Mouse (Mus musculus) forebrain, embryonic 15.5 days (tissue): ENCODE data around the gene Snap29. TPM values are rescaled to one million over a fixed set of nuclear protein-coding genes. Genes with fewer than 3 reads are reported as not detected.

ENCODE experiments used
- ATAC-seq: fragments of 200-750 bp; cut with Nextera tagmentation; replicated peaks from 2 replicates; pipeline ENCODE4 v1.8.0; 2017; ENCODE audit warnings: mild to moderate bottlenecking, moderate TSS enrichment, moderate library complexity
- H3K27ac ChIP-seq: fragments of 300-500 bp; sonication (generic); replicated peaks from 2 replicates; pipeline ENCODE4 v1.5.1; 2015; ENCODE audit warnings: mild to moderate bottlenecking, inconsistent platforms
- H3K27me3 ChIP-seq: fragments of 300-500 bp; sonication (generic); 2 replicates; pipeline ENCODE4 v1.6.1; 2015; ENCODE audit warnings: inconsistent platforms
- H3K36me3 ChIP-seq: fragments of 300-500 bp; sonication (generic); 2 replicates; pipeline ENCODE4 v1.6.1; 2015; ENCODE audit warnings: mild to moderate bottlenecking, inconsistent platforms
- H3K4me1 ChIP-seq: fragments of 300-500 bp; sonication (generic); 2 replicates; pipeline ENCODE4 v1.6.1; 2015; ENCODE audit warnings: inconsistent platforms
- H3K4me2 ChIP-seq: fragments of 300-500 bp; sonication (generic); replicated peaks from 2 replicates; pipeline ENCODE4 v1.6.1; 2015; ENCODE audit warnings: mild to moderate bottlenecking, inconsistent platforms
- H3K4me3 ChIP-seq: fragments of 300-500 bp; sonication (generic); 2 replicates; pipeline ENCODE4 v1.5.1; 2015; ENCODE audit warnings: mild to moderate bottlenecking, inconsistent platforms
- H3K9ac ChIP-seq: fragments of 300-500 bp; sonication (generic); replicated peaks from 2 replicates; pipeline ENCODE4 v1.6.1; 2015; ENCODE audit warnings: mild to moderate bottlenecking, inconsistent platforms
- H3K9me3 ChIP-seq: fragments of 300-500 bp; sonication (generic); 2 replicates; pipeline ENCODE4 v1.6.1; 2016; ENCODE audit warnings: inconsistent platforms
- WGBS: fragments of 180-500 bp; shearing (Covaris S2); methylation state at CpG from one replicate; pipeline ENCODE4 v1.1.7; 2015; ENCODE audit warnings: mixed read lengths; 5-methylcytosine and 5-hydroxymethylcytosine counted together
- polyA plus RNA-seq: library from polyadenylated mRNA; unstranded; fragments of >200 nt; fragmentation: Nextera tagmentation; extraction: Ambion mirVana; gene quantifications from 2 replicates; pipeline ENCODE4 v1.2.1, GENCODE M21; 2015

The Snap29 gene
- polyA plus RNA-seq, 1 experiment from 2014 or later = 27.0 TPM

GRCm38 (mm10) chr16:17423021-17423420 is 17.2 kb downstream of the Snap29 start:
- Histone ChIP-seq H3K9ac (no peak overlapping the region), H3K9me3 (no peaks in the 10 kb centered on the region), H3K4me3 (no peak overlapping the region), H3K4me2 (no peak overlapping the region), H3K36me3 (peaks cover 68% of the 10 kb centered on the region), H3K27ac (no peak overlapping the region), H3K4me1 (no peaks in the 10 kb centered on the region), H3K27me3 (no peaks in the 10 kb centered on the region)
- ATAC-seq = no peak
- WGBS = 68% methylated on average over 3 of the region's 3 CpGs

- Histone ChIP-seq H3K4me1 (no peaks in the 10 kb centered on the region), H3K4me2 (no peak overlapping the region), H3K27me3 (no peaks in the 10 kb centered on the region), H3K9me3 (no peaks in the 10 kb centered on the region), H3K36me3 (peaks cover 14% of the 10 kb centered on the region), H3K9ac (no peak overlapping the region), H3K4me3 (no peak overlapping the region), H3K27ac (no peak overlapping the region)
- no peak for ATAC-seq
- WGBS = 82% methylated on average over 2 of the region's 2 CpGs
These were observed 26.8 kb downstream of the Snap29 start for GRCm38 (mm10) chr16:17432576-17432975.

GRCm38 (mm10) chr16:17451541-17452372 is 46.0 kb downstream of the Snap29 start, which contains the start of gene Crkl:
Gene Crkl, plus strand, starts transcription at chr16:17451987.
- H3K4me2 ChIP-seq = peak within 1 kb of the TSS; percentile 92
- peak within 1 kb of the TSS; percentile 95 for H3K4me3 ChIP-seq
- ATAC-seq = peak; percentile 98
- H3K9ac ChIP-seq = peak within 1 kb of the TSS; percentile 96
- H3K4me1 ChIP-seq = peaks cover 31% of the 10 kb centered on the region
- H3K27ac ChIP-seq = peak within 1 kb of the TSS; percentile 98
- H3K27me3 ChIP-seq = no peaks in the 10 kb centered on the region
- WGBS = under 1% methylated on average over 62 of the region's 63 CpGs
- no peaks in the 10 kb centered on the region for H3K9me3 ChIP-seq
- peaks cover 5% of the 10 kb centered on the region; the same call in 1 of the 2 replicates for H3K36me3 ChIP-seq

- H3K36me3 ChIP-seq = peaks cover 5% of the 10 kb centered on the region; the same call in 1 of the 2 replicates
- H3K9me3 ChIP-seq = no peaks in the 10 kb centered on the region
- under 1% methylated on average over 24 of the region's 24 CpGs for WGBS
- H3K27me3 ChIP-seq = no peaks in the 10 kb centered on the region
- H3K4me3 ChIP-seq = peak overlapping the region; percentile 95
- peak overlapping the region; percentile 96 for H3K9ac ChIP-seq
- peak overlapping the region; percentile 92 for H3K4me2 ChIP-seq
- peaks cover 36% of the 10 kb centered on the region for H3K4me1 ChIP-seq
- peak overlapping the region; percentile 98 for H3K27ac ChIP-seq
- ATAC-seq = no peak; the same call in 1 of the 2 replicates
These were observed 46.6 kb downstream of the Snap29 start for GRCm38 (mm10) chr16:17452373-17452715.

- no peaks in the 10 kb centered on the region for H3K9me3 ChIP-seq
- no peak for ATAC-seq
- H3K36me3 ChIP-seq = peaks cover 17% of the 10 kb centered on the region
- no peaks in the 10 kb centered on the region for H3K27me3 ChIP-seq
- 97% methylated on average over 1 of the region's 1 CpGs for WGBS
- H3K27ac ChIP-seq = no peak overlapping the region; the same call in 1 of the 2 replicates
- no peak overlapping the region for H3K4me3 ChIP-seq
- H3K9ac ChIP-seq = no peak overlapping the region
- peaks cover 39% of the 10 kb centered on the region for H3K4me1 ChIP-seq
- no peak overlapping the region for H3K4me2 ChIP-seq
These were observed 51.1 kb downstream of the Snap29 start for GRCm38 (mm10) chr16:17456901-17457300.

- no peaks in the 10 kb centered on the region for H3K27me3 ChIP-seq
- H3K4me1 ChIP-seq = peaks cover 23% of the 10 kb centered on the region
- H3K4me3 ChIP-seq = no peak overlapping the region
- no peak overlapping the region for H3K4me2 ChIP-seq
- WGBS = 82% methylated on average over 4 of the region's 4 CpGs
- peaks cover 17% of the 10 kb centered on the region for H3K36me3 ChIP-seq
- H3K9me3 ChIP-seq = no peaks in the 10 kb centered on the region
- no peak for ATAC-seq
- H3K27ac ChIP-seq = no peak overlapping the region
- no peak overlapping the region for H3K9ac ChIP-seq
These were observed 54.5 kb downstream of the Snap29 start for GRCm38 (mm10) chr16:17460254-17460653.

- no peak for ATAC-seq
- WGBS = 87% methylated on average over 1 of the region's 1 CpGs
- peaks cover 12% of the 10 kb centered on the region for H3K36me3 ChIP-seq
These were observed 55.8 kb downstream of the Snap29 start for GRCm38 (mm10) chr16:17461596-17461995.

GRCm38 (mm10) chr16:17463184-17463583 is 57.4 kb downstream of the Snap29 start:
- ATAC-seq = no peak
- peaks cover 8% of the 10 kb centered on the region; the same call in 1 of the 2 replicates for H3K36me3 ChIP-seq
- no peak overlapping the region for H3K27ac ChIP-seq
- no peak overlapping the region for H3K4me3 ChIP-seq
- H3K4me2 ChIP-seq = no peak overlapping the region
- WGBS = 98% methylated on average over 2 of the region's 2 CpGs
- H3K27me3 ChIP-seq = no peaks in the 10 kb centered on the region
- no peak overlapping the region for H3K9ac ChIP-seq
- H3K4me1 ChIP-seq = peaks cover 5% of the 10 kb centered on the region; the same call in 1 of the 2 replicates
- H3K9me3 ChIP-seq = no peaks in the 10 kb centered on the region

More at GRCm38 (mm10) chr16:17461596-17461995, 55.8 kb downstream of the Snap29 start:
- no peak overlapping the region for H3K4me3 ChIP-seq
- H3K27me3 ChIP-seq = no peaks in the 10 kb centered on the region
- H3K4me2 ChIP-seq = no peak overlapping the region
- H3K9me3 ChIP-seq = no peaks in the 10 kb centered on the region
- no peak overlapping the region for H3K9ac ChIP-seq
- no peak overlapping the region for H3K27ac ChIP-seq
- peaks cover 12% of the 10 kb centered on the region for H3K4me1 ChIP-seq

GRCm38 (mm10) chr16:17466875-17467663 is 61.3 kb downstream of the Snap29 start:
- no peak for ATAC-seq
- Histone ChIP-seq H3K4me2 (no peak overlapping the region), H3K9ac (no peak overlapping the region), H3K36me3 (peaks cover 18% of the 10 kb centered on the region), H3K4me1 (no peaks in the 10 kb centered on the region), H3K4me3 (no peak overlapping the region), H3K27me3 (no peaks in the 10 kb centered on the region), H3K27ac (no peak overlapping the region), H3K9me3 (no peaks in the 10 kb centered on the region)
- 94% methylated on average over 4 of the region's 4 CpGs for WGBS

GRCm38 (mm10) chr16:17472498-17472897 is 66.7 kb downstream of the Snap29 start:
- H3K4me3 ChIP-seq = no peak overlapping the region
- H3K4me1 ChIP-seq = peaks cover 8% of the 10 kb centered on the region
- H3K36me3 ChIP-seq = peaks cover 19% of the 10 kb centered on the region
- no peak for ATAC-seq
- no peak overlapping the region for H3K9ac ChIP-seq
- no peak overlapping the region for H3K4me2 ChIP-seq
- H3K27ac ChIP-seq = no peak overlapping the region
- H3K9me3 ChIP-seq = no peaks in the 10 kb centered on the region
- WGBS = 92% methylated on average over 6 of the region's 6 CpGs
- no peaks in the 10 kb centered on the region for H3K27me3 ChIP-seq

- peaks cover 17% of the 10 kb centered on the region for H3K4me1 ChIP-seq
- no peak overlapping the region for H3K4me2 ChIP-seq
- H3K36me3 ChIP-seq = peaks cover 17% of the 10 kb centered on the region
- no peak for ATAC-seq
- H3K27ac ChIP-seq = no peak overlapping the region
- no peaks in the 10 kb centered on the region for H3K9me3 ChIP-seq
- no peak overlapping the region for H3K4me3 ChIP-seq
- H3K27me3 ChIP-seq = no peaks in the 10 kb centered on the region
- no peak overlapping the region for H3K9ac ChIP-seq
These were observed 68.3 kb downstream of the Snap29 start for GRCm38 (mm10) chr16:17474091-17474490.

- peaks cover 12% of the 10 kb centered on the region; the same call in 1 of the 2 replicates for H3K36me3 ChIP-seq
These were observed 69.0 kb downstream of the Snap29 start for GRCm38 (mm10) chr16:17474761-17475160.

More at GRCm38 (mm10) chr16:17474761-17475160, 69.0 kb downstream of the Snap29 start:
- H3K9ac ChIP-seq = no peak overlapping the region
- 80% methylated on average over 2 of the region's 2 CpGs for WGBS
- no peaks in the 10 kb centered on the region for H3K9me3 ChIP-seq
- no peak overlapping the region for H3K4me2 ChIP-seq
- peaks cover 17% of the 10 kb centered on the region for H3K4me1 ChIP-seq
- no peaks in the 10 kb centered on the region for H3K27me3 ChIP-seq
- H3K27ac ChIP-seq = no peak overlapping the region
- no peak for ATAC-seq
- no peak overlapping the region for H3K4me3 ChIP-seq
